Mouse (Mus musculus): ENCODE measurements around the gene Gm21969.

- TF ChIP-seq CTCF (IDR thresholded peaks at IDR 0.05; ENCODE audit: control insufficient read depth, insufficient read depth, low read length), result no peak
- TF ChIP-seq POLR2A (IDR thresholded peaks at IDR 0.05; ENCODE audit: borderline replicate concordance, control insufficient read depth, low read depth, low read length), result no peak
These were observed 24.4 kb downstream of the Gm21969 start for GRCm38 (mm10) chr4:139627361-139627760.

Data from bone marrow, adult 2 months (tissue).